Mouse (Mus musculus) activated CD4-positive, CD25-positive, alpha-beta regulatory T cell, adult 4 months (primary cell): ENCODE results near the gene Amz1. TPM values are rescaled to one million over a fixed set of nuclear protein-coding genes. Genes with fewer than 3 reads are reported as not detected.

ENCODE experiments used
- ATAC-seq: one replicate; pipeline ENCODE4 v1.8.0; 2017
- polyA plus RNA-seq, 2 experiments: library from polyadenylated mRNA; unstranded; fragments of 100-300 nt; shearing (Covaris generic); gene quantifications; one replicate each; pipeline ENCODE4 v1.2.1; 2017

The Amz1 gene
- polyA plus RNA-seq, 2 experiments from 2014 or later, result 0.17 TPM; not detected in 1

- ATAC-seq, result no peak
Measured at GRCm38 (mm10) chr5:140806939-140807338, 83.0 kb downstream of the Amz1 start.

Other genes starting within 250 kb of the Amz1 start
- gene Chst12, start 218.6 kb upstream of the Amz1 start, polyA plus RNA-seq, result 10 to 100 TPM; 24.5 to 31.7 TPM
- gene Grifin, start 159.1 kb upstream of the Amz1 start, polyA plus RNA-seq, result 1 to 10 TPM in 1 of 2 experiments, under 1 TPM in 1; 0.98 to 3.8 TPM
- 10 to 100 TPM; 33.9 to 35.5 TPM for gene Lfng, start 116.8 kb upstream of the Amz1 start, polyA plus RNA-seq
- 1 to 10 TPM; 5.2 to 5.6 TPM for gene Ttyh3, start 75.1 kb upstream of the Amz1 start, polyA plus RNA-seq
- 10 to 100 TPM; 16.8 to 21.2 TPM for gene Iqce, start 21.7 kb upstream of the Amz1 start, polyA plus RNA-seq
- gene Brat1, start 19.1 kb upstream of the Amz1 start, polyA plus RNA-seq, result 10 to 100 TPM; 10.3 to 15.2 TPM
- gene Gna12, start 106.3 kb downstream of the Amz1 start, polyA plus RNA-seq, result 1 to 10 TPM; 3.9 to 4.6 TPM